Mouse (Mus musculus) myocyte (in vitro differentiated cells): ENCODE data around the gene Srsf12.

ENCODE experiments used
- CEBPB ChIP-seq: IDR thresholded peaks from 2 replicates; pipeline ENCODE4 v1.6.1; 2011; ENCODE audit warnings: mild to moderate bottlenecking, moderate library complexity; ENCODE audit not compliant: poor library complexity, insufficient read depth, severe bottlenecking
- E2F4 ChIP-seq: IDR thresholded peaks from one replicate; pipeline ENCODE4 v1.6.1; 2011; ENCODE audit warnings: mild to moderate bottlenecking, control low read depth, moderate library complexity; ENCODE audit not compliant: insufficient read depth
- MAX ChIP-seq: IDR thresholded peaks from one replicate; pipeline ENCODE4 v1.6.1; 2011; ENCODE audit warnings: low read depth, mild to moderate bottlenecking, control low read depth
- MYOD1 ChIP-seq, 3 experiments: IDR thresholded peaks; one replicate each; pipeline ENCODE4 v1.6.1; 2011; ENCODE audit warnings: control low read depth in 2 of 3, low read depth in 2 of 3, mild to moderate bottlenecking in 2 of 3, moderate library complexity in 1 of 3; ENCODE audit not compliant: insufficient read length in 2 of 3, control insufficient read depth in 1 of 3
- MYOG ChIP-seq, 3 experiments: IDR thresholded peaks; one replicate each; pipeline ENCODE4 v1.6.1; 2011; ENCODE audit warnings: control low read depth in 2 of 3, low read depth in 2 of 3, mild to moderate bottlenecking in 2 of 3; ENCODE audit not compliant: insufficient read length in 2 of 3, control insufficient read depth in 1 of 3, insufficient read depth in 1 of 3
- POLR2A ChIP-seq: IDR thresholded peaks from one replicate; pipeline ENCODE4 v1.6.1; 2011; ENCODE audit warnings: low read depth, mild to moderate bottlenecking, control low read depth, moderate library complexity; ENCODE audit not compliant: insufficient read length
- POLR2AphosphoS2 ChIP-seq: IDR thresholded peaks from one replicate; pipeline ENCODE4 v1.6.1; 2011; ENCODE audit warnings: low read depth, control low read depth; ENCODE audit not compliant: insufficient read length
- REST ChIP-seq: IDR thresholded peaks from one replicate; pipeline ENCODE4 v1.6.1; 2011; ENCODE audit warnings: mild to moderate bottlenecking, control low read depth, moderate library complexity; ENCODE audit not compliant: insufficient read depth, insufficient read length
- SRF ChIP-seq: IDR thresholded peaks from one replicate; pipeline ENCODE4 v1.6.1; 2011; ENCODE audit warnings: low read depth; ENCODE audit not compliant: control insufficient read depth, insufficient read length
- USF1 ChIP-seq: IDR thresholded peaks from one replicate; pipeline ENCODE4 v1.6.1; 2011; ENCODE audit warnings: low read depth, mild to moderate bottlenecking, control low read depth, moderate library complexity

DNA sequence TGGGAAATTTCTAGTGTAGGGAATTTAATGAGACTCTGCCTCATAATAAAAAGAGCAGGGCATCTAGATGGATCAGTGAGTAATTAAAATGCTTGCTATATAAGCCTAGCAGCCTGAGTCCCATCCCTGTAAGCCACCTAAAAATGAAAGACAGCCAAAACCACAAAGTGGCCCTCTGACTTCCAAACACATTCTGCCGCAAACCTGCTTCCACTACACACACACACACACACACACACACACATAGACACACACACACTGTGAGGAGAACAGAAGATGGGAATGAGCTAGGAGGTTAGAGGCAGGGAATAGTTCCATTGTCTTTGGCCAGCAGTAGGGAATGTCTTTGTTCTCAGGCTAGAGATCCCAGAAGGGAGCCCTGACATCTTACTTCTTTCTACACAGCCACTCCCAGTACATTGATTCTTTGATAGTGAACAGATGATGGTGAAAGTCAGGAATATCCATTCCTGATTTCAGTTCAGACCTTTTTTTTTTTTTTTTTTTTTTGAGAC, 41.0 kb downstream of the Srsf12 start:
- no peak for TF ChIP-seq SRF
- no peak for TF ChIP-seq MYOG (IDR thresholded peaks at IDR 0.05; ENCODE audit: control insufficient read depth in 1 of 3, insufficient read depth in 1 of 3, insufficient read length in 2 of 3, low read depth in 2 of 3)
- no peak for TF ChIP-seq POLR2AphosphoS2
- no peak for TF ChIP-seq CEBPB
- no peak for TF ChIP-seq POLR2A
- no peak for TF ChIP-seq USF1
- no peak for TF ChIP-seq MYOD1 (IDR thresholded peaks at IDR 0.05; ENCODE audit: control insufficient read depth in 1 of 3, insufficient read length in 2 of 3, low read depth in 2 of 3)
- no peak for TF ChIP-seq MAX
- no peak for TF ChIP-seq E2F4
- no peak for TF ChIP-seq REST
